Mouse (Mus musculus): ENCODE measurements around the gene Ctsl.
A peak's percentile ranks its signal among the peaks of the same experiment; 100 is the strongest.

The Ctsl gene

GRCm38 (mm10) chr13:64312916-64313289 lies 57.8 kb downstream of the Ctsl start:
- no peak for DNase-seq (ENCODE audit: low read depth, low spot score)

- peak; percentile 89 for DNase-seq (ENCODE audit: low read depth, low spot score)
Observed at GRCm38 (mm10) chr13:64312024-64312915, 58.4 kb downstream of the Ctsl start, which contains the start of gene Aaed1. Gene Aaed1, minus strand, starts transcription at chr13:64312710.

DNA sequence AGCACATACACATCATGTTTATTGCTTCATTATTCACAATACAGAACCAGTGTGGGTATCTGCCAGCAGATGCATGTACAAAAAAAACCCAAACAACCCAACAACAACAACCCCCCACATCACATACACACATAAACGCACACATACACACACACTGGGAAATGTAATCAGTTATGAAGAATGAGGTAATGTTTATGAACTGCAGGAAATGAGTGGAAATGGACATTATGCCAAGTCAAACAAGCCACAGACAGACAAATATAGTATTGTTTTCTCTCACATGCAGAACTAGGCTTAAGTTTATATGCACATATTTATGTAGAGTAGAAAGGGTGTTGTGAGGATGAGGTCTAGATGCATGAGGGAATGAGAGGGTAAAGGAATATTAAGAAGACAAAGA lies 59.4 kb downstream of the Ctsl start:
- no peak for DNase-seq (ENCODE audit: low read depth, low spot score)

DNA sequence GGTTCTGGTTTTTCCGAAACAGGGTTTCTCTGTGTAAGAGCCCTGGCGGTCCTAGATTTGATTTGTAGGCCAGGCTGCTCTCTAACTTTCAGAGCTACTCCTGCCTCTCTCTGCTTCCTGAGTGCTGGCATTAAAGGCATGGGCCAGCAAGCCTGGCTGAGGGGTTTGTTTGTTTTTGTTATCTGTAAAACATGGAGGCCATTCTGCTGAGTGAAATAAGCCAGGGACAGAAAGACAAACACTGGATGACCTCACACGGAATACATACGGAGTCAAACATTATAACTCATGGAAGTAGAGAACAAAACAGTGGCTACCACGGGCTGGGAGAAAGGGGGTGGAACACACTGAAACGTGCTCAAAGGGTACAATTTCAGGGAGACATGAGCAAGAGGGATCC lies 60.1 kb downstream of the Ctsl start:
- DNase-seq (ENCODE audit: low read depth, low spot score) = no peak

- no peak for DNase-seq (ENCODE audit: low read depth, low spot score)
Observed at GRCm38 (mm10) chr13:64309842-64310241, 60.8 kb downstream of the Ctsl start.

All from CD4-positive, CD25-positive, alpha-beta regulatory T cell, adult 2 months (primary cell).